Mouse (Mus musculus): ENCODE data around the gene Samsn1. TPM values are rescaled to one million over a fixed set of nuclear protein-coding genes. Genes with fewer than 3 reads are reported as not detected.

Gene Samsn1
- polyA plus RNA-seq (2012; rRNA removed) = 2.3 TPM in 2 replicates

GRCm38 (mm10) chr16:76022181-76022580 is at the start of gene Samsn1:
Samsn1 (minus strand) TSS chr16:76022281.

